Mouse (Mus musculus): Measurements from ENCODE around the gene Fam171b.

GRCm38 (mm10) chr2:83812483-83813272 lies at the start of gene Fam171b:
- TF ChIP-seq POLR2A (IDR thresholded peaks at IDR 0.05; ENCODE audit: borderline replicate concordance, extremely low read depth, low read depth, low read length) (no peak), CTCF (IDR thresholded peaks at IDR 0.05; ENCODE audit: insufficient read depth, low read length) (no peak)

Measured in lung, adult 2 months (tissue).